In the genomic region with DNA sequence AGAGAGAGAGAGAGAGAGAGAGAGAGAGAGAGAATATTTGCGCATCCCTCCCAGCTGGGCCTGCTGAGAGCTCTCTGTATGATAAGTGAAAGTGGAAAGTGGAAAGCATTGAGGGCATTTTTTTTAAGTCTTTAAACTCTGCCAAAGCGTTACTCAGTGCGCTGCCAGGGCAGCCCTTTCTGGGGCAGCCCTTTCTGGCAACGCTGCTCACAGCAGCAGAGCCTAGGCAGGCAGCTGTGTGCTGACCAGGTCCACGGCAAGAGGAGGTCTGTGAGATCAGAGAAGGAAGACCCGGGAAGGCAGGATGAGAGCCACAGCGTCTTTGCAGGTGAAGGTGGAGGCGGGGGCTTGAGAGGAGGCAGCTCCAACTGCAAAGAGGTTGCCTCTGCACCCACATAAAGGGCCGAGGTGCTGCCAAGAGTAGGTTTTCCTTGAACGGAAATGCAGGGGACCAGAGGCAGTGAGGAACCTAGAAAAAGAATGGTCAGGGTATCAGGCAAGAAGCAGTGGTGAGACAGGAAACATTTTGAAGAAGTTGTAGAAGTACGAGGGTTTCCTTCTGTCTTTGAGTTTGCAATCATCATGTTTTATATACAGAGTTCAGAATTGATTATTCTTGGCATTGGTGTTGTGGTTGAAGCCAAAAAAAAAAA, we compare ENCODE assay signal across 9 mouse cellular contexts.
A peak's percentile ranks its signal among the peaks of the same experiment; 100 is the strongest.
DNase-seq lines count a peak whose midpoint lies in the region; ATAC-seq lines count a peak whose summit lies in the region.
"Had no signal": no experiment of that assay in that cellular context is flagged by ENCODE, and none has a peak within 500 bp of the region (broad histone marks: within the 10 kb centered on the region; RNA-seq: fewer than 3 reads in every experiment).

No protein-coding gene starts in this region.

- intact Hi-C loops in heart, postnatal 36 days (cut with DNase I): loop anchor here (10.0 kb wide), 1 partner anchor 99 kb away; no protein-coding TSS in a partner anchor

- no peaks in the 10 kb centered on the region for H3K27me3 ChIP-seq in heart, embryonic 10.5 days (ENCODE audit: insufficient read depth, poor library complexity, severe bottlenecking)
- H3K27me3 ChIP-seq in kidney, embryonic 14.5 days (ENCODE audit: control insufficient read depth, insufficient read depth, low read length): no peaks in the 10 kb centered on the region

- peaks cover 4% of the 10 kb centered on the region; the same call in 1 of the 2 replicates for H3K4me1 ChIP-seq in heart, embryonic 10.5 days
- 0 out of 2 replicates have a peak, but pooled peaks cover 4% of the 10 kb centered on the region for H3K4me1 ChIP-seq in kidney, embryonic 14.5 days (ENCODE audit: control insufficient read depth, insufficient read depth, low read length)

- WGBS in heart, embryonic 10.5 days: 47% methylated on average over 11 of the region's 11 CpGs
- 59% methylated on average over 11 of the region's 11 CpGs for WGBS in kidney, embryonic 14.5 days

- H3K4me2 ChIP-seq in kidney, embryonic 14.5 days (replicated peaks; ENCODE audit: low read depth, low read length): no peak overlapping the region

- H3K9ac ChIP-seq in kidney, embryonic 14.5 days (ENCODE audit: low read depth, low read length): no peak overlapping the region
- H3K9ac ChIP-seq: liver, embryonic 14.5 days had no signal

- H3K27ac ChIP-seq in heart, embryonic 10.5 days: no peak overlapping the region
- H3K27ac ChIP-seq in kidney, embryonic 14.5 days (ENCODE audit: low read depth, low read length): no peak overlapping the region
- H3K27ac ChIP-seq: liver, embryonic 14.5 days had no signal

- H3K9me3 ChIP-seq in heart, embryonic 10.5 days: no peaks in the 10 kb centered on the region
- no peaks in the 10 kb centered on the region for H3K9me3 ChIP-seq in kidney, embryonic 14.5 days (ENCODE audit: control insufficient read depth, low read length)

- ATAC-seq in kidney, embryonic 14.5 days (ENCODE audit: low FRiP score, low TSS enrichment): no peak

- peak; percentile 96 for DNase-seq in heart, adult 11 months
- no peak for DNase-seq in heart, embryonic 10.5 days (ENCODE audit: low spot score)
- peak; percentile 28 for DNase-seq in urinary bladder, postnatal 14 days (ENCODE audit: low spot score)
- DNase-seq in urinary bladder, postnatal 10 days (ENCODE audit: low spot score): no peak
- peak; percentile 33 to 38 for DNase-seq in heart, postnatal 36 days
- peak; percentile 11 for DNase-seq in ovary, postnatal 14 days (ENCODE audit: low spot score)
- DNase-seq in cerebellum, adult 8-10 months: no peak

- no peak overlapping the region for H3K4me3 ChIP-seq in heart, embryonic 10.5 days
- no peak overlapping the region for H3K4me3 ChIP-seq in kidney, embryonic 14.5 days (ENCODE audit: low read length)

- peaks cover 59% of the 10 kb centered on the region for H3K36me3 ChIP-seq in heart, embryonic 10.5 days
- 0 out of 2 replicates have a peak, but pooled peaks cover 4% of the 10 kb centered on the region for H3K36me3 ChIP-seq in kidney, embryonic 14.5 days (ENCODE audit: control insufficient read depth, insufficient read depth, low read length)

Comparison
In these comparisons a context has a peak if more than half of its experiments do, and no peak if none do; other contexts are left out.
1. DNase-seq: peak in heart, adult 11 months (single experiment), urinary bladder, postnatal 14 days (single experiment), heart, postnatal 36 days (2 of 2) and ovary, postnatal 14 days (single experiment); none in heart, embryonic 10.5 days (single experiment), urinary bladder, postnatal 10 days (single experiment) and cerebellum, adult 8-10 months (single experiment).